Mouse (Mus musculus) ES-Bruce4 (cell line): ENCODE measurements at regions not wholly inside any gene's neighbourhood (a gene's known extent, or its start where the extent isn't known, plus 50 kb on each side); places are given as distances from the start of the nearest gene placed in this dataset.

Experiments used
- CTCF ChIP-seq: IDR thresholded peaks from one replicate; pipeline ENCODE4 v1.8.1; 2011; ENCODE audit warnings: low read depth, low read length
- EP300 ChIP-seq: IDR thresholded peaks from 2 replicates; pipeline ENCODE4 v1.6.1; 2011; ENCODE audit warnings: low read depth, low read length; ENCODE audit not compliant: insufficient read depth

DNA sequence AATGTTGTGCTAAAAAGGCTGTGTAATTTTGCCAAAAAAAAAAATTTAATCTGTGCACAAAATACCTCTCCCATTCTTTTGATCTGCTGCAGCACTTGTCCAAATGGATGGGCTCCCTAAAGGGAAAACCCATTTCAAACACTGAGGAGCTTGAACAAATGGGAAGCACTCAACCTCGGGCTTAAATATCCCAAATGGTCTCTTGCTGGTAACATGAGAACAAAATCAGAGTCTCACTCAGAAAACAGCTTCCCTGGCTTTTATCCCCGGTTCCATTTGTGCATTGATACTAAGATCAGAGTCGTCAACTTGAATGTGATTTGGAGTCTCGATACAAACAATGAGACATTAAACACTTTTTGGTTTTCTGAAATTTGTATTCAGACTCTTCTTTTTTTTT, 59.9 kb upstream of the Zpld1 start:
- TF ChIP-seq EP300: no peak
- no peak for TF ChIP-seq CTCF
